Mouse (Mus musculus) thymus, postnatal 36 days (tissue): ENCODE measurements around the gene Tcf12.

Experiments
- DNase-seq, 2 experiments: peaks; one replicate each; pipeline ENCODE4 v3.0.0; 2022; ENCODE audit warnings: mixed read lengths in 2 of 2

The Tcf12 gene

DNA sequence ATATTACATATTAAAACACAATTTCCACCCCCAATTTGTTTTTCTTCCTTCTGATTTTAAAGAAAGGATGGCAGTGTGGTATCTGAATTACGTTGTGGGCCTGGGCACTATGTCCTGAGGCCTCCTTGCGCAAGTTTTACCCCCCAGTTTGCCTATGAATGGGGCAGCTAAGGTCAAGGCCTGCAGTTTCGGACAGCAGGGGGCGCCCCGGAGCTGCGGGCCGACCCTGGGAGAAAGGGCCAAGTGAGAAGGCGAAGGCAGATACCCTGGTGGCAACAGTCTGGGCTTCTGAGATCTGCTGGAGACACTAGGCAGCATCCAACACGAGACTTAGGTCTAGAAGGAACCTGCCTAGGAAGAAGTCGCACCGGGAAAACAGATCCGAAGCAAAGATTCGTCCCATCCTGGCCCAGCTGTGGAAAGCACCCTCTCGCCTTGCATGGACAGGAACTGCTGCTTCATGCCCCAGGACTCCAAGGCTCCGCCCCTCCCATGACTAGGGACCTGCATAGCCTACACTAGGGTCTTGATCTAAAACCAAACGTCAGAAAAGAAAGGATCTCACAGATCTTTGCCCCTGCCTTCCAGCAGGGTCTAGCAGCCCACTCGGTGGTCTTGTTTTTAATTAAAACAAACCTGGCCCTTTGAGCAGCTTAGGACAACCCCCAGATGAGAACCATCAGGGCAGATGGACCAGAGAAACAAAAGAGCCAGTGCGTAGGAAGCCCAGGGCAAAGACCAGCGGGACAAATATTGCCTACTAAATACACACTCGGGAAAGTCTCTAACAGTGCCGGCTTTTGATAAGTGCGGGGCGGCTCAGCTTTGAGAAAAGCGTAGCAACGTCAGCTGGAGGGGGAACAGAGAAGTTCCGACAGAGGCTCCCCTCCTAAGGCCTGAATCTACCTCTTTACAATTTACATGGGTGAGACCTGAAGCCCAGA, 279.6 kb downstream of the Tcf12 start:
- DNase-seq: peak; percentile 72 to 79

DNA sequence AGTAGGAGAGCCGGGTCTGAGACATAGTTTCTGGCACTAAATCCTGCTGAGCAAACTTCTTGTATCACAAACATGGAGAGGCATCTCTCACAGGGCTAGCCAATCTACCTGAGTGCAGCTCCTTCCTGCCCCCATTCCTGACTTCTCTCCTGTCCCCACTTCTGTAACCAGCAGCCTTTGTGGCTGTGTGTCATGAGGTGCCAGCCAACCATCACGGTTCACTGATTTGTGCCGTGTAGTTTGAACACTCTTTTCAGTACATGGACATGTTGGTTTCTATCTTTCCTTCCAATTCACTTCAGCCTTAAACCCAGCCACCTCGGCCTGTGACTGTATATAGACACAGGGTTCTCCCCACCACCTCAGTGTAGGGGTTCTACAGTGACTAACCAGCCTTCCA, 280.7 kb downstream of the Tcf12 start:
- no peak for DNase-seq

DNA sequence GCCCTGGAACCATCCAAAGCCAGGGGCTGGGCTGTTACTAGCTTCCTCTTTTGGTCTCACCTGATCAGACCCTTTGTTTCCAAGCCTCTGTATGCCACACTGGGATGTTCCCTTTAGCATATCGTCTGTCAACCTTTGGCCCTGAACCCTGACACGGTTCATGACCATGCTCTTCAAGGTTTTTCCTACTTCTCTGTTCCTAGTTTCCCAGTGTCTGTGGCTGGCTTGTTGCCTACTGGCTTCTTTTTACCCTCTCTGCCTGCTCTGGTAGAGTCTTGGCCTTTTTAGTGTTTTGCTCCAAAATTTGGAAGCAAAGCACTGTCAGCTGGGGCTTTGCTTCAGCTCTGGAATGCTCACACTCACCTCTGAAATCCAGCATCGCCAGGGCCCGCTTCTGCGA, 281.3 kb downstream of the Tcf12 start:
- no peak for DNase-seq

DNA sequence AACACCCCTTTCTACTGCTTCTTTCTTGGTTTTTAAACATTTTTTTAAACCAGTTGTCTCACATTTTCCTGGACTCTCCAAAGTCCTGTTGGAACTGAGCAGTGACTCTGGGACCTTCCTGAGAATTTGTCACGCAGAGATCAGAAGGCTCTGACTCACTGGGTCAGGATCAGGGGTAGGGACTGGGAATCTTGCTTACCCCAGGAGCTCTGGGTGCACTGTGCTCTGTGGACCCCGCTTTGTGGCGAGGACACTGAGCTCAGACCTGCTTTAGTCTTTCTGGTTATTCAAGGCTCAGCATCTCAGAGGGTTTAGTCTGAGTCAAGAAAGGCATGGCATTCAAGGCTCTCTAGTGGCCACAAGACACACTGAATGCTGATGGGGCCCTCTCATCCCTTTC, 281.9 kb downstream of the Tcf12 start:
- no peak for DNase-seq

DNA sequence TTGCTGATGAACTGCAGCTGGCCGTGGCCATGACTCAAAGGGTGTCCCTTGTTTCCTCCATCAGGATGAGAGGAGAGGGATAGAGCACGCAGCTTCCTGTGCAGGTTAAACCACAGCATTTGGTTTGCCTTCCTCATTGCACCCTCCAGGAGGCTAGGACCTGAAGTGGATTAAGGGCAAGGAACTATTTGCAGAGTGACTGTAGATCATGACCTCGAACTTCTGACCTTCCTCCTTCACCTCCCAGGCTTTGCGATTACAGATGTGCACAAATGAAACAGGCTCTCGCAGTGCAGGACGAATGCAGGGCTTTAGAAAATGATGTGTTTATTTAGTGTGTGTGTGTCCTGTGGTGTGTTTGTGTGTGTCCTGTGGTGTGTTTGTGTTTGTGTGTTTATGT, 282.5 kb downstream of the Tcf12 start:
- no peak for DNase-seq

DNA sequence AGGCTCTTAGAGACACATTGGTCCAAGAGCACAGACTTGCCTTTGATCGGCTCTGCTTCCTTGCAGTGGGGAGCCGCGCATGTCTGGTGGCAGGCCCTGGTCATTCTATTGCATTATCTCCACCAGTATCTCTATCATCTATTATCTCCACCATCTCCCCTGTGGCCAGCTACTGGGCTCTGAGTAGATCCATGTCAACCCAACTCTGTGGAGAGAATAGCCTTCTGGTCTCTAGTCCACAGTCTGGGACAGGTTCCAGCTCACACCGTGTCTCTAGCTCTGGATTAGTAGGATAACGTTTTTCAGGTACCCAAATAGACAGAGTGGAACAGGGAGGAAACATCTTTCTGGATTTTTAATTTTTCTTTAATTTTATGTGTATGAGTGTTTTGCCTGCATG, 284.3 kb downstream of the Tcf12 start:
- DNase-seq: no peak

DNA sequence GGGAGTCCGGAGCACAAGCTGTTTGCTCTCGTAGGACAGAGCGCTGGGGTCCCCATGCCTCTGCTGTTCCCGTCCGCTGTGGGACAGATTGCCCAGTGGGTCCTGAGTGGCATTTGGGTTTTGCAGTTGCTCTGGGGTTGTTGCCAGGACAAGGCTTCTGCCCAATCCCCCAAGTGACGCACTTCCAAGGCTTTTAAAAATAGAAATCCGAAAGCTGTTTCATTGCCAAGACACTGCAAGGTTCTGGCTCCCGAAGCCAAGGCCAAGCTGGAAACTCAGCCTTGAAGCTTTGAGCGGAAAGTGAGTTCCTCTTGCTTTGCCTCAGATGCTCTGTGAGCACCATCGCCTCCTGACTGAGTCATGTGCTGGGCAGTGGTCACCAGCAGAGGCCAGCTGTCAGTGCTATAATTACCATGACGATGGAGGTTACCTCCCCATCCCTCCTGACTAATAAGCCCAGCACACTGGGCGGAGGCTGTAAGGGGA, 285.6 kb downstream of the Tcf12 start:
- DNase-seq: no peak

DNA sequence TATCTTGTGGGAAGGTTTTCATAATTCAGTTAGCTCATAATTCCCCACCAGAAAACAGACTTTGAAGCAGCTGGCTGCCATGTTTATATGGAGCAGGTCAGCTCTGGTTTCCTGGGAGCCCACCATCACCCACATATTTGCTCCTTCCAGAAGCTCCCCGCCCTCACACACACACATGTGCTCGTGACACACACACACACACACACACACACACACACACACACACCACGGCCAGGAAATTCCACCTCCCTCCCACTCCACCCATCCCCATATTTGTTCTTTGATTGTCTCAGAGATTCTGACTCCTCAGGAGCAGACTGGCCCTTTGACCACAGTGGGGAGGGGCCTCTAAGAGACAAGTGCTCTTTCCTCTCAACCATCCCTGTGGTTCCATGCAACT, 289.7 kb downstream of the Tcf12 start:
- DNase-seq: no peak

DNA sequence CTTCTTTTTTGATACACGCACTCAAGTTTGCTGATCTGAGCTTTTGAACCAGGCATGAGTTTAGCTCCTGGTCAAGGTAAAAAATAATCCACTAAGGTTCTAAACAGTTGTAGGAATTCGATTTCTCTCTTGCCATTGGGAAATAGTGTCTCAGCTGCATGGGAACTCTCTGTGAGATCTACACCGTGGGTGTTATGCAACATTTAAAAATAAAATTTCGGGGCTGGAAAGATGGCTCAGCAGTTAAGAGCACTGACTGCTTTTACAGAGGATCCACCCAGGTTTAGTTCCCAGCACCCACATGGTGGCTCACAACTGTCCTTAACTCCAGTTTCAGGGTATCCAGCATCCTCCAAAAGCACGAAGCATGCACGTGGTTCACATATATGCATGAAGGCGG, 293.2 kb downstream of the Tcf12 start:
- no peak for DNase-seq

DNA sequence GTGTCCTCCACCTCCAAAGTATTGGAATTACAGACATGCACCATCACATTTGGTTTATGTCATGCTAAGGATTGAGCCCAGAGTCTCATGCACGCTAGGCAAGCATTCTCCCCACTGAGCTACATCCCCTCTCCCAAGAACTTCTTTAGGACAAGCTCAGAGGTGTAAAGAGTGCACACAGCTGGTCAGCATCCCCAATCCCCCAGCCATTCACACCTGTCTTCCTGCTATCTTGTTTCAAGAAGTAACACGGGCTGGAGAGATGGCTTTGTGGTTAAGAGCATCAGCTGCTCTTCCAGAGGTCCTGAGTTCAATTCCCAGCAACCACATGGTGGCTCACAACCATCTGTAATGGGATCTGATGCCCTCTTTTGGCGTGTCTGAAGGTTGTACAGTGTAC, 295.6 kb downstream of the Tcf12 start:
- DNase-seq: no peak

DNA sequence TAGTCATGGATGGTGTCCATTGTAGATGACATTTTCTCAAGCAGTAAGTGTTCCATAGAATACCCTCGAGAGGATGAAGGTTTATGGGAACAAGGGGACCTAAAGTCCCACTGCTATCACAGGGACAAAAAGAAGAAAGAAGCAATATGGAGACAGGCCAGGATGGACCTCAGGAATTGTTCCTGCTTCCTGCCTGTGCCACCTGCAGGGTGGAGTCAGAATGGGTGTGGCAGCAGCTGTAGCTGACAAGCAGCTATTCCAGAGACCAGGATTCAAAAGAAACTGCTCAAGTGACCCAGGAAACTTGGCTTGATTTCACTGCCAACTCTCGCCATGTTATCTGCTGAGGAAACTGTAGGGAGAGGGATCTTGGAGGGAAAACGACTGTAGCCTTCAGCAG, 298.1 kb downstream of the Tcf12 start:
- no peak for DNase-seq

DNA sequence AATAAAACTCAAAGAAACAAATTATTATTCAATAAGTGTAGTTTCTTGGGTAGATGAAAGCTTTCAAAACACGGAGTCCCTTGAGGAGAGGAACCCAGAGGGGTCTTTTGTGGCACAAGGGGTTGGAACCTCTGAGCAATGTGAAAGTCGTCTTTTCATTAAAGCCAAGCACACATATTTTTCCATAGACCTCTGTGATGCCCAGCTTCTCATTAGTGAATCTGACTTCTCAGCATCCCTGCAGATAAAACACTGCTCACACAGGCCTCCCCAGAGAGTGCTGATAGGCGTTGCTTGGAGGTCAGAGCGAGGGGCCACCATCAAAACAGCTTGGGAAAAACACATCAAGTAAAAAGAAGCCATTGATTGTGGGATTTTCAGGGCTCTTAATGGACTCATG, 298.8 kb downstream of the Tcf12 start:
- no peak for DNase-seq

DNA sequence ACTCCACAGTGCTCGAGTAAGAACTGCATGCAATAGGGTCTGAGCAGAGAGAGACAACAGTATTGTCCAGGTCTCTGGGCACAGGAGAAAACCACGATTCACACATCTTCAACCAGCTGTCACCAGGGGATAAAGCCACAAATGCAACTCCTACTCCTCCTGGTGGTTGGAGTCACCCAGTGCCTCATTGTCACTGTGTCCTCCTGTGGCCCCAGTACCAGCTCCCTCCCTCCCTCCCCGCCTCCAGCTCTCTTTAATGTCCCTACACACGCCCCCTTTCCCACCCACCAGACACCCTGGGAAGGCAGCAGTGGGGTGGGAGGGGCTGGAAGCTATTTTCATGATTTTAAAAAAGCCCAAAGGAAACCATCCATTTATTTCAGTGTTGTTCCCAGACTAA, 299.3 kb downstream of the Tcf12 start:
- no peak for DNase-seq

DNA sequence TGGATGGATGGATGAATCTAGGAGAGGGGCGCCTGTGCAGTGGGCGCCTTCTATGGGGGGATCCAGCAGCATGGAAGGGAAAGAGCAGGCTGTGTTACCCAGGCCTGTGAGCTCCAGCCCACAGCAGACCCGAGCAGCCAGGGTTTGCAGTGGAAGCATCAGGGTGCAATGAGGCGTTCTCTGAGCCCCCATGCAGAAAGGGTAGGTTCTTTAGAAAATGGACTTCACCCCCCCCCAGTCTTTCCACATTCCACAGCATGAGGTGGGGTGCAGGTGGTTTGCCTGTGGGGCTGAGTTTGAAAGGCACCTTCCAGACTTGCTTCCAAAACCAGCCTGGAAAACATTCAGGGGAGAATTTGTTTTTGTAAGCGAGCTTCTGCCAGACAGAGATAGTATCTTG, 300.3 kb downstream of the Tcf12 start:
- DNase-seq: no peak

DNA sequence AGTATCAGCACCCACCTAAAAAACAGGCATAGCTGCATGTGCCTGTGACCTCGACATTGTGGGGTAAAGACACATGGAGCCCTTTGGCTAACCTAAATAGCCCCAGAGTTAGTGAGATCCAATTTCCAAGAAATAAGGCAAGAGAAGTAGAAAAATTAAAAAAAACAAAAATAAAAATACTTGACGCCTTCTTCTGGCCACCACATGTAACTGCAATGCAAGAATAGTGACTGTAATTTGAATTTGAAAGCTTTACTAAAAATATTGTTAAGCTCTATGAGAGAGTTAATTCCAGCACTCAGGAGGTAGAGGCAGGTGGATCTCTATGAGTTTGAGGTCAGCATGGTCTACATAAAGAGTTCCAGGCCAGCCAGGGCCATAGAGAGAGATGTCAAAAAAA, 300.9 kb downstream of the Tcf12 start:
- no peak for DNase-seq

DNA sequence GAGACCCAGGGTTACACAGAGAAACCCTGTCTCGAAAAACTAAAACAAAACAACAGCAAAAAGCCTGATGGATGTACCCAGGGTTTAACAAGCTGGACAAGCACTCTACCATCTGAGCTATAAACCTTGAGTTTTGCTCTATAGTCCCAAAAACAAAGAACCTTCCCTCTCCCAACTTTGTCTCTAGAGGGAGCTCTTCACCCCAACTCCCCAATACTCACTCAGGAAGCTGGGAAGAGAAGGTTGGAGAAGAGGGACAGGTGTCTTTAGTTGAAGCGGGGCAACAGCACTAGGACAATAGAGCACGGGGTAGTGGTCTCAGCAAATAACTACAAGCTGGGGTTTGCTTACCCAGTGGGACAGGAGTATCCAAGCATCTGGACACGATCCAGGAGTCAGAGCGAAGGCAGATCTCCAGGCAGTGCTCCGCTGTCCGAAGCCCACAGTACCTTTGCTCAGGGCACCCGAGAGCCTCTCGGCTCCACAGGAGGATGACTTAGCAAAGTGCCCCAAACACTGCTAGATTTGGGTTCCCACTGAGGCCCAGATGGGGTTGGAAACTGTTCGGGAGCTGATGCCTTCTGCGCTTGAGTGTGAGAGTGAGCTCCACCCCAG, 302.9 kb downstream of the Tcf12 start:
- no peak for DNase-seq

DNA sequence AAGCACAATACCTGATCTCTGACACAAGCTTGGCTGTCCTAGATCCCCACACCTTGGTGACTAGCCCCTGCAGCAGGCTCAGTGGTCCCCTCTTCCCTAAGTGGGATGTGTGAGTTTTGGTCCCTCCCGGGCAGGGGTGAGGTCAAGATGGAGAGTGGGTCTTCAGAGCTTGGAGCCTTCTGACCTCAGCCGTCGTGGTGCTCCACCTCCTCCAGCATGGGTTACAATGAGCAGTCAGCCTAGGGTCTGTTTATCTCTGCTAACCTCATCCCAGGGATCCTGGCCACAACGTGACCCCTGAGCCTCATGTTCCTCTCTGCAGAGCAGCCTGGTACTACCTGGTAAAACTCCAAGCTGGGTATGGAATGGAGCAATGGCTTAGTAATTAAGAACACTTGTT, 303.9 kb downstream of the Tcf12 start:
- DNase-seq: no peak

DNA sequence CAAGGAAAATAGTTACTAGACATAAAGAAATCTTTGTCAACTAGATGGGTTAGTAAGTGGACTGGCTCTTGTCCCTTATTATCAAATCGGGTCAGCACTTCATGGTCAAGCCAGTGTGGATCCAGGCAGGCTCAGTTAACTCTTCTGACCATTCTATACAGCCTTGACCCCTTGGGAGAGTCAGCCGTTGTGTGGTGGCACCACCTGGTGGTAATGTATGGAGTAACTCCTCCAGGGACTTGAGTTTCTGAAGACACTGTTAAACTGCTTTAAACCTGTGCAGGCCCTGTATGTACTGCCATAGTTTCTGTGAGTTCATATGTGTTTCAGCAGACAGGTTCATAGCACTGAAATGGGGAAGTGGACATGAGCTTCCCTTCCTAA, 305.3 kb downstream of the Tcf12 start:
- DNase-seq: peak; percentile 57 to 67

DNA sequence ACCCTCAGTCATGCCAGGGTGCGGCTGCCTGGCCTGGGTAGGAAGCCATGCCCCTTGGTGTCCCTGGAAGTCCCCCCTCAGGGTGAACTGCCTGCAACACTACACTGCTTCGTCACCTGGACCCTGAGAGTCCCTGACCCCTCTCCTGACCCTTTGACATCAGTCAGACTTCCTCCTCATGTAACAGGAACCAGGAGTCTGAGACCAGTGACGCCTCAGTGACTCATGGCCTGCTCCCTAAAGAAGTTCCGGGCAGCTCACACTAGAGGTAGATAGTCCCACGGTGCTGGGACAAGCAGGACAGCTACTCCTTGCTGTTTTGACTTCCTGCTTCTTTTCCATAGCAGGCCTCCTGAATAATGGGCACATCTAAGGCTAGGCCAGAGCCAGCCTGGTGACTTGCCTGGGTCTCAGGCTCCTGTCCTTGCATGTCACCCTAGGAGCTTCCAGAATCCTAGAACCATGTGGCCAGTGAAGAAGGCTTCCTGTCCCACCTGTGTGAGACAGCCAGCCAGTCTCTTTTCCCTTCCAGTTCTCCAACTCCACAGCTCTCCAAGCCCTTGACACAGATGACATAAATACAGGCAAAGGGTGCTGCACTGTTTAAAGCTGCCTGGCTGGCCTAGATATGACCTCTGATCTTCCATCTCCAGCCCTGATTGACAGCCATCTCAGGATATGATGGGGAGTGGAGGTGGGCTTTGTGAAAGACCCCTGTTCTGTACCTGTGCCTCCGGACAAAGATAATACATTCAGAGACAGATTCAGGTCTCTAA, 305.8 kb downstream of the Tcf12 start:
- DNase-seq: no peak

DNA sequence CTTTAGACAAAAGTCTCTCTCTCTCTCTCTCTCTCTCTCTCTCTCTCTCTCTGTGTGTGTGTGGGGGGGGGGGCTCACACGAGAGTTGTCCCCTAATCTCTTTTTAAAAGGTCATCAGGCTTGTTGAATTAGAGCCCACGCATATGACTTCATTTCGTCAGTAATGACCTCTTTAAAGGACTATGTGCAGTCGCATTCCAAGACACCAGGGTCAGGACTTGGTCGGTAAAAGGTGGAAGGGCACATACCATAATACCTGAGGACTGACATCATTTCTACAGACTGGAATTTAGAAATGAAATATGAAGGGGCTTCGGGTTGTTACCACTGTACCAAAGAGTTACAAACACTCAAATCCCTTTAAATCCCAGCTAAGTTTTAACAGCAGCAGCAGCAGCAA, 307.6 kb downstream of the Tcf12 start:
- DNase-seq: no peak

DNA sequence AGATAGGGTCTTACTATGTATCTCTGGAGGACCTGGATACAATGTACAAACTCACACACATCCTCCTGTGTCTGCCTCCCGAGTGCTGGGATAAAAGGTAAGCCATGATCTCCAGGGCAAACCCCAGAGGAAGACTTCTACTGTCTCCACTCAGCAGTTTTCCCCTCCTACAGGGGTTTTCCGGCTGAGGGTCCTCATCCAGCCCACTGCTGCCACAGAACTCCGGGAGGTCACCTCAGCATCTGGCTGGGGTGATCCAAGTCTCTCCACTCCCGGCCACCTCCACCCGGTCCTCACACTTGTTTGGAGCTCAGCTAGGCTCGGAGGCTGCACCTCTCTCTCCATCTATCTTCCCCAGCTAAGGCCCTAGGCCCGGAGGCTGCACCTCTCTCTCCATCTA, 308.4 kb downstream of the Tcf12 start:
- DNase-seq: no peak

DNA sequence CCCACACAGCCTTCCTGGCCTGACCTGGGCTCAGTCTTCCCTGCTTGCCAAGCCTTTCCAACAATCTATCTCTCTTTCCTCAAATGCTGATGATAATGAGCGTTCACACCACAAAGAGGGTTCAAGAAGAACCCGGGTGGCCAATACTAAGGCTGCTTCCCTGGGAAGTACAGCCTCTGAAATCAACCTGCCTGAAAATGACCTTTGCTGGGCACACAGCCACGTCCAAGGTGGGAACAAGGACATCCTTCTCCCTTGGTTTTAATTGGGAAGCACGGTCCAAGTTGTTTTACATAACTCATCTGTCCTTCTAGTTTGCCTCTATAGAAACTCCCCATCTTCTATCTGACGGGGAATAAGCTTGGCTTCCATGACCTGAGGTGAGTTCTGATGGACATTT, 312.1 kb downstream of the Tcf12 start:
- no peak for DNase-seq

DNA sequence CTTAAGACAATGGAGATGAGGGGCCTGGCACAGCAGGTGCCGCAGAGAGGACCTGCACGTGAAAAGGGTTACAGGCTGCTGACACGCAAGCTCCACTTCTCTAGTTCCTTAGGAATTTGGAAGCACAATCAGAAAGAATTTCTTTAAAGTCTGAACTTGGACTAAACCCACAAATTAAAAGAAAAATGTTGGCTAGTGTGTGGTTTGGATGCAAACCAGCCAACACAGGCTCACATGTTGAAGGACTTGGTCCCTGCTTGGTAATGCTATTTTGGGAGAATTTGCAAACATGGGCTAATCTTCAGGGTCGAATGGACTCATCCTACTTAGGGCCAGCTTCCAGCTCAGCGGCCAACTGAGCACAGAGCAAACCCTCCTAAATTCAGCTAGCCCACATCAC, 313.5 kb downstream of the Tcf12 start:
- DNase-seq: no peak
